Mouse (Mus musculus) embryonic fibroblast, embryonic 13.5 days (primary cell): ENCODE data around the gene Sh3bgrl.

ENCODE experiments used
- CTCF ChIP-seq: IDR thresholded peaks from 2 replicates; pipeline ENCODE4 v1.5.1; 2011; ENCODE audit warnings: mild to moderate bottlenecking, control low read depth, low read length, moderate library complexity, borderline replicate concordance; ENCODE audit not compliant: insufficient read depth
- POLR2A ChIP-seq: IDR thresholded peaks from 2 replicates; pipeline ENCODE4 v1.6.1; 2011; ENCODE audit warnings: low read depth, mild to moderate bottlenecking, control low read depth, low read length, moderate library complexity

DNA sequence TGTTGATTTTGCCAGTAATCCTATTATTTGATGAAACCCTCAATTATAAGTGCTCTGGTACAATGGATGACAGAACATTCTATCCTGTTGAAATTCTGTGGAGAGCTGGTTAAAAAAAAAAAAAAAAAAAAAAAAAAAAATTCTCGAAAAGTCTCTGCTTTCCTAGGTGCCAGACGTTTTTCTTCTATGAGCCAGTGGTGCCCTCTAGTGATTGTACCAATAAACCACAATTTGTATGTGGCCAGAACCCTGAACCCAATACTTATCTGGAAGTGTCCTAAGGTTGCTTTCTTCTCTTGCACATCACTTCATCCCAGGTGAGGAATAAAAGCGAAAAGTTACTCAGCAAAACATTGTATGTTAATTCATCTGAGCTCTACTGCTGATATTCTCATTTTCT, 18.8 kb upstream of the Sh3bgrl start:
- TF ChIP-seq CTCF (no peak), POLR2A (no peak)
